Mouse (Mus musculus): ENCODE results near the gene Il17rc.

Gene Il17rc

DNA sequence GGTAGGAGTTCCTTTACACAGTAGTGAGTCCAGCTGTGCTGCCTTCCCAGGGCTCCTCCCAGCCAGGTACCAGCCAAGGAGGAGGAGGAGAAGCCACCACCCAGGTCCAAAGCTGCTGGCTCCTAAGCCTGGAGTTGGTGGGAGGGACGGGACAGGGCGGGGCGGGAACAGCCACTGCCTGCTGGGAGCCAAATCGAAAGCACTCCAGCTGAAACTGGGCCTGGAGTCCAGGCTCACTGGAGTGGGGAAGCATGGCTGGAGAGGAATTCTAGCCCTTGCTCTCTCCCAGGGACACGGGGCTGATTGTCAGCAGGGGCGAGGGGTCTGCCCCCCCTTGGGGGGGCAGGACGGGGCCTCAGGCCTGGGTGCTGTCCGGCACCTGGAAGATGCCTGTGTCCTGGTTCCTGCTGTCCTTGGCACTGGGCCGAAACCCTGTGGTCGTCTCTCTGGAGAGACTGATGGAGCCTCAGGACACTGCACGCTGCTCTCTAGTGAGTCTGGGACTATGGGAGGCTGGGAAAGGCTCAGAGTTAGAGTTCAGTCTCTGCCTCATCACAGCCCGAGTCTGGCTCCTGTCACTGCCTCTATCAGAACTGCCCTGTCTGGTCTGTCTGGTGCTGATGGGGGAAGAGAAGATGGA is at the start of gene Il17rc:
TSS of gene Il17rc (plus strand) at position 131 of the 640 bp plus-strand sequence.
- ATAC-seq (ENCODE audit: low TSS enrichment) = 0 out of 2 replicates have a peak, but pooled peaks have one; percentile 29

GRCm38 (mm10) chr6:113423000-113423399 is 48.2 kb upstream of the Il17rc start:
- ATAC-seq (ENCODE audit: low TSS enrichment) = no peak

- ATAC-seq (ENCODE audit: low TSS enrichment) = no peak
These were observed 47.0 kb upstream of the Il17rc start for GRCm38 (mm10) chr6:113424187-113424586.

DNA sequence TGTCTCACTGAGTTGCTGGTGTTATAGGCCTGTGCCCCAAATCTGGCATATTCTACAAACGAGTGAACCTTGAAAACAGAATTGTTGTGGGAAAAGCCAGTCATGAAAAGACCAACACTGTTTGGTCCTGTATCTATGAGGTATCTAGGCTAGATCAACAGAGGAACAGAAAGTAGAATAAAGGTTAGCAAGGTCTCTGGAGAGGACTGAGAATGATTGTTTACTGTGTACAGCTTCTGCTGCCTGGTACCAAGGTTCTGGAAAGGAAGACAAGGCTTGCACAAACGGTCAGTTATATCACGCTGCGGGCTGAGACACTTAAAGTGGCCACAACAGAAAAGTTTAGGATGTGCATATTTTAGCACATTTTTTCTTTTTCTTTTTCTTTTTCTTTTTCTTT is 44.5 kb upstream of the Il17rc start:
- no peak for ATAC-seq (ENCODE audit: low TSS enrichment)

DNA sequence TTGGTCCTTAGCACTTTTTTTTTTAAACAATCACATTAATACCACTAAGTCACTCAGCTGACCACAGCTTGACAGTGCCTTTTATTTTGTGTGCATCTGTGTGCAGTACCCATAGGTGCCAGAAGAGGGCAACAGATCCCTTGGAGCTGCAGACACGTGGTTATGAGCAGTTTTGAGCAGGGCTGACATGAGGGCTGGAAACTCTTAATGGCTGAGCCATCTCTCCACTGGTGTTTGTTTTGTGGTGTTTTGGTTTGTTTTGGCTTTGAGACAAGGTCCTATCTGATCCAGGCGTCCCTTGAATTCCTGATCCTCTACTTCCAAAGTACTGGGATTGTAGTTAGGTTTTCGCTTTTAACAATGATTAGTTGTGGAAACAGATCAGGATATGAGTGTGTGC is 43.8 kb upstream of the Il17rc start:
- no peak for ATAC-seq (ENCODE audit: low TSS enrichment)

- ATAC-seq (ENCODE audit: low TSS enrichment) = no peak
These were observed 43.2 kb upstream of the Il17rc start for GRCm38 (mm10) chr6:113428006-113428405.

- no peak for ATAC-seq (ENCODE audit: low TSS enrichment)
These were observed 41.3 kb upstream of the Il17rc start for GRCm38 (mm10) chr6:113429965-113430364.

- no peak for ATAC-seq (ENCODE audit: low TSS enrichment)
These were observed 40.4 kb upstream of the Il17rc start for GRCm38 (mm10) chr6:113430846-113431245.

GRCm38 (mm10) chr6:113431801-113432200 is 39.4 kb upstream of the Il17rc start:
- ATAC-seq (ENCODE audit: low TSS enrichment) = no peak

DNA sequence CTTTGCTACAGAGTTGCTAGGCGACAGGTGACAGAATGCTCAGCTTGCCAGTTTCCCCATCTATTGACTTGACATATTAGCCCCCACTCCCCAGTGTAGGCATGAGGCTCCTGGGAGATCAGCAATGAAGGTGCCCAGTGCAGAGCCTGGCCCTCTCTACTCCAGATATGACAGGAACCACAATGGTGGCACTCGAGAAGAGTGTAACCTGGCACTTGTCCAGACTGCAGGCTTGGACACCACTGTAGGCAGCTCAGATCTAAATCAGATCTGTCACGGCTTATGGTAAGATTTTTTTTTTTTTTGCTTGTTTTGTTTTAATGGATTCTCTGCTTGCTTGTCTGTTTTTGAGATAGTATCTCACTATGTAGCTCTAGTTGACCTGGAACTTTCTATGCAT is 37.6 kb upstream of the Il17rc start:
- ATAC-seq (ENCODE audit: low TSS enrichment) = no peak

DNA sequence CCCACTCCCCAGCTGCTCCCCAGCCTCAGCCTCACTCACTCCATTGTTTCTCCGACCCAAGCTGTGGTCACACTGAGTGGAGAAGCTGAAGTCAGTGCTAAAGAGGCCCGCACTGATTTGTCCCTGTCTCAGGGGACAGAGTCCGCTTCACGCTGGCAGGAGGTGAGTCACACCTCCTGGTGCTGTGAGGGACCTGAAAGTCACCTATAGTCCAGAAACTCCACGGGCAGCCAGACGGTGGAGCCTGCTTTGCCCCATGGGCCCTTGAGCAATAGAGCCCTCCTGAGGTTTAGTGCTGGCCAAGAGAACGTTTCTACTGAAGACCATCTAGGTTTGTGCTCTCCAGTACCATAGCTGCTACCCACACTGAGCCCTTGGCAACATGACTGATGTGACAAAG is 36.5 kb upstream of the Il17rc start:
- ATAC-seq (ENCODE audit: low TSS enrichment) = no peak

- ATAC-seq (ENCODE audit: low TSS enrichment) = no peak
These were observed 35.5 kb upstream of the Il17rc start, which contains the start of gene Cidec for GRCm38 (mm10) chr6:113435664-113436205. Gene Cidec, minus strand, starts transcription at chr6:113435760.

- ATAC-seq (ENCODE audit: low TSS enrichment) = no peak
These were observed 34.1 kb upstream of the Il17rc start for GRCm38 (mm10) chr6:113437135-113437534.

GRCm38 (mm10) chr6:113438721-113439430 is 32.4 kb upstream of the Il17rc start:
- no peak for ATAC-seq (ENCODE audit: low TSS enrichment)

GRCm38 (mm10) chr6:113440686-113441085 is 30.5 kb upstream of the Il17rc start:
- ATAC-seq (ENCODE audit: low TSS enrichment) = no peak

- peak; percentile 64 for ATAC-seq (ENCODE audit: low TSS enrichment)
These were observed 30.0 kb upstream of the Il17rc start for GRCm38 (mm10) chr6:113441147-113441680.

DNA sequence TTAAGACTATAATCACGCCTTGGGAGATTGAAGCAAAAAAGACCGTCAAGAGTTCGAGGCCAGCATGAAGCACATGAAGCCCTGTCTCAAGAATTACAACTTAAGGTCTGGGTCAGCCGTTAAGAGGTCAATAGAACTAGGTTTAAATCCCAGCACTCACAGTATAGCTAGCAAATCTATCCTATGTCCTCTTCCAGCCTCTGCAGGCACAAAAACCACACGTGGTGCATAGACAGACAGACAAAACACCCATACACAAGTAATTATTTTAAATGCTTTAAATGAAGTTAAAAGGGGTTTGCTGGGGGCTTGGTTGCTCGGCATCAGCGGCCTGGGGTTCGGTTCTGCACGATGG is 29.2 kb upstream of the Il17rc start:
- ATAC-seq (ENCODE audit: low TSS enrichment) = 0 out of 2 replicates have a peak, but pooled peaks have one; percentile 3

DNA sequence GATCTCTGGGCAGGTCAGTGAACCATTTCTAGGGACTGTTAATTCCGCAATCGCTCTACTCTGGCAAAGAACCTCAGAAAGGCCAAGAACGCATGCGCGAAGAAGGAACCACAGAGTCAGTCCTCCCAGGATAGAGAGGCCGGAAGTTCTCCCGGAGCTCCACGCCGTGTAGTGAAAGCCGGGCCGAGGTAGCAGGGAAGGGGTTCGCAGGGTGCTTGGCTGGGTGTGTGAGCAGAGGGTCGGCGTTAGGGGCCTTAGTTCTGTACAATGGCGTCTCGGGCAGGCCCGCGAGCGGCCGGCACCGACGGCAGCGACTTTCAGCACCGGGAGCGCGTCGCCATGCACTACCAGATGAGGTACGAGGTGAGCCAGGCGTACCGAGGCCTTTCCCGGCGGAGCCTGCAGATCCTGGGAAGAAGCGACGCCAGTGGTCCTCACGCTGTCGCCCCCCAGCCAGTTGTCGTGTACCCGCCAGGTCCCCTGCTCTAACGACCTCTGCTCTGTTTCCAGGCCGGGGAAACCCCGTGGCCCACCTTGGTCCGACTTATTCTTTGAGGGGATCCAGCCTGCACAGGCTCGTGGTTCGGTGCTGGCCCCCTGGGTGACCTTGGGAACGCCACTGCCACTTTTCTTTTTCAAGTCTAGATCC is 28.7 kb upstream of the Il17rc start, which contains the start of gene Jagn1:
TSS of gene Jagn1 (plus strand) at position 128 of the 649 bp plus-strand sequence.
- peak; percentile 98 for ATAC-seq (ENCODE audit: low TSS enrichment)

GRCm38 (mm10) chr6:113443091-113443490 is 28.1 kb upstream of the Il17rc start:
- ATAC-seq (ENCODE audit: low TSS enrichment) = no peak

GRCm38 (mm10) chr6:113444207-113444965 is 26.8 kb upstream of the Il17rc start:
- no peak for ATAC-seq (ENCODE audit: low TSS enrichment)

DNA sequence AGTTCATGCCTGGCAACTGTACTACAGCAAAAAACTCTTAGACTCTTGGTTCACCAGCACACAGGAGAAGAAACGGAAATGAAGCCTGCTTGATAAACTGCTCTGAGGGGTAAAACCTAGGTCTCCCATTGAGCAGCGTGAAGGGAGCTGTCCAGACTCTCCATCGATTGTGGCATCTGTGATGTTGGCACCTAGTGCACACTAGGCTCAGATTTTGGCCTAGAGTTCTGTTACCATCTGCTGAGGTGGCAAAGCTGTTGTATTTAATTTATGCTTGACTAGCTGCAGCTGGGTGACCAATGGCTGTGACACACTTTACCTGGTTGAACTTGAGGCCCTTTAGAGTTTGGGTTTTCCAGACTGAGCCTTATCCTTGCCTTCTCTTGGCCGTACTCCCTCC is 23.6 kb upstream of the Il17rc start:
- no peak for ATAC-seq (ENCODE audit: low TSS enrichment)
